Mouse (Mus musculus): ENCODE measurements at regions not wholly inside any gene's neighbourhood (a gene's known extent, or its start where the extent isn't known, plus 50 kb on each side); places are given as distances from the start of the nearest gene placed in this dataset.

- H3K9me3 ChIP-seq (ENCODE audit: control insufficient read depth, low read length) = no peaks in the 10 kb centered on the region
- DNase-seq (ENCODE audit: low spot score) (no peak), ATAC-seq (ENCODE audit: low FRiP score, low TSS enrichment) (no peak)
- no peak overlapping the region for H3K27ac ChIP-seq (replicated peaks)
- TF ChIP-seq EP300 (optimal IDR thresholded peaks at IDR 0.05) (no peak), CTCF (IDR thresholded peaks at IDR 0.05; ENCODE audit: low read depth) (no peak)
- H3K4me2 ChIP-seq (replicated peaks; ENCODE audit: low read depth) = no peak overlapping the region
- H3K4me3 ChIP-seq (ENCODE audit: low read depth, low read length) = no peak overlapping the region
- H3K27me3 ChIP-seq (ENCODE audit: control insufficient read depth, insufficient read depth, low read length) = no peaks in the 10 kb centered on the region
- H3K36me3 ChIP-seq (ENCODE audit: control insufficient read depth, insufficient read depth, low read length) = no peaks in the 10 kb centered on the region
- H3K4me1 ChIP-seq (replicated peaks; ENCODE audit: control insufficient read depth, insufficient read depth) = no peaks in the 10 kb centered on the region
- 55% methylated on average over 3 of the region's 3 CpGs for WGBS
- H3K9ac ChIP-seq (ENCODE audit: low read length) = no peak overlapping the region
These were observed 118.0 kb upstream of the Peli1 start for GRCm38 (mm10) chr11:20973141-20973540.

- no peak overlapping the region for H3K27ac ChIP-seq (replicated peaks)
- ATAC-seq (ENCODE audit: low FRiP score, low TSS enrichment) (no peak), DNase-seq (ENCODE audit: low spot score) (no peak)
- no peak overlapping the region for H3K4me2 ChIP-seq (replicated peaks; ENCODE audit: low read depth)
- TF ChIP-seq EP300 (optimal IDR thresholded peaks at IDR 0.05) (no peak), CTCF (IDR thresholded peaks at IDR 0.05; ENCODE audit: low read depth) (no peak)
- H3K27me3 ChIP-seq (ENCODE audit: control insufficient read depth, insufficient read depth, low read length) = no peaks in the 10 kb centered on the region
- H3K9ac ChIP-seq (ENCODE audit: low read length) = no peak overlapping the region
- H3K4me1 ChIP-seq (replicated peaks; ENCODE audit: control insufficient read depth, insufficient read depth) = no peaks in the 10 kb centered on the region
- H3K4me3 ChIP-seq (ENCODE audit: low read depth, low read length) = no peak overlapping the region
- no peaks in the 10 kb centered on the region for H3K36me3 ChIP-seq (ENCODE audit: control insufficient read depth, insufficient read depth, low read length)
- 75% methylated on average over 2 of the region's 2 CpGs for WGBS
- no peaks in the 10 kb centered on the region for H3K9me3 ChIP-seq (ENCODE audit: control insufficient read depth, low read length)
These were observed 109.5 kb upstream of the Peli1 start for GRCm38 (mm10) chr11:20981588-20981987.

GRCm38 (mm10) chr11:20982010-20982409 lies 109.1 kb upstream of the Peli1 start:
- no peak for DNase-seq (ENCODE audit: low spot score)
- 65% methylated on average over 1 of the region's 1 CpGs for WGBS

GRCm38 (mm10) chr11:20982500-20982899 lies 108.6 kb upstream of the Peli1 start:
- Histone ChIP-seq H3K9ac (ENCODE audit: low read length) (no peak overlapping the region), H3K4me1 (replicated peaks; ENCODE audit: control insufficient read depth, insufficient read depth) (no peaks in the 10 kb centered on the region), H3K9me3 (ENCODE audit: control insufficient read depth, low read length) (no peaks in the 10 kb centered on the region), H3K4me3 (ENCODE audit: low read depth, low read length) (no peak overlapping the region), H3K27ac (replicated peaks) (no peak overlapping the region), H3K4me2 (replicated peaks; ENCODE audit: low read depth) (no peak overlapping the region), H3K27me3 (ENCODE audit: control insufficient read depth, insufficient read depth, low read length) (no peaks in the 10 kb centered on the region), H3K36me3 (ENCODE audit: control insufficient read depth, insufficient read depth, low read length) (no peaks in the 10 kb centered on the region)
- DNase-seq (ENCODE audit: low spot score) (no peak), ATAC-seq (ENCODE audit: low FRiP score, low TSS enrichment) (no peak)
- TF ChIP-seq EP300 (optimal IDR thresholded peaks at IDR 0.05) (no peak), CTCF (IDR thresholded peaks at IDR 0.05; ENCODE audit: low read depth) (no peak)
- WGBS = 45% methylated on average over 6 of the region's 6 CpGs

More at GRCm38 (mm10) chr11:20982010-20982409, 109.1 kb upstream of the Peli1 start:
- H3K4me1 ChIP-seq (replicated peaks; ENCODE audit: control insufficient read depth, insufficient read depth) = no peaks in the 10 kb centered on the region
- no peaks in the 10 kb centered on the region for H3K9me3 ChIP-seq (ENCODE audit: control insufficient read depth, low read length)
- TF ChIP-seq CTCF (IDR thresholded peaks at IDR 0.05; ENCODE audit: low read depth) = no peak
- no peak for TF ChIP-seq EP300 (optimal IDR thresholded peaks at IDR 0.05)
- no peak for ATAC-seq (ENCODE audit: low FRiP score, low TSS enrichment)
- no peak overlapping the region for H3K27ac ChIP-seq (replicated peaks)
- H3K4me3 ChIP-seq (ENCODE audit: low read depth, low read length) = no peak overlapping the region
- no peak overlapping the region for H3K4me2 ChIP-seq (replicated peaks; ENCODE audit: low read depth)
- no peaks in the 10 kb centered on the region for H3K27me3 ChIP-seq (ENCODE audit: control insufficient read depth, insufficient read depth, low read length)
- no peaks in the 10 kb centered on the region for H3K36me3 ChIP-seq (ENCODE audit: control insufficient read depth, insufficient read depth, low read length)
- H3K9ac ChIP-seq (ENCODE audit: low read length) = no peak overlapping the region

GRCm38 (mm10) chr11:20985069-20985759 lies 105.9 kb upstream of the Peli1 start:
- ATAC-seq (ENCODE audit: low FRiP score, low TSS enrichment) (no peak), DNase-seq (ENCODE audit: low spot score) (no peak)
- H3K27me3 ChIP-seq (ENCODE audit: control insufficient read depth, insufficient read depth, low read length) = no peaks in the 10 kb centered on the region
- H3K4me3 ChIP-seq (ENCODE audit: low read depth, low read length) = no peak overlapping the region
- H3K27ac ChIP-seq (replicated peaks) = no peak overlapping the region
- no peak overlapping the region for H3K9ac ChIP-seq (ENCODE audit: low read length)
- WGBS = 37% methylated on average over 6 of the region's 6 CpGs
- no peaks in the 10 kb centered on the region for H3K9me3 ChIP-seq (ENCODE audit: control insufficient read depth, low read length)
- no peaks in the 10 kb centered on the region for H3K4me1 ChIP-seq (replicated peaks; ENCODE audit: control insufficient read depth, insufficient read depth)
- H3K36me3 ChIP-seq (ENCODE audit: control insufficient read depth, insufficient read depth, low read length) = no peaks in the 10 kb centered on the region
- no peak for TF ChIP-seq EP300 (optimal IDR thresholded peaks at IDR 0.05)
- TF ChIP-seq CTCF (IDR thresholded peaks at IDR 0.05; ENCODE audit: low read depth) = no peak
- H3K4me2 ChIP-seq (replicated peaks; ENCODE audit: low read depth) = no peak overlapping the region

GRCm38 (mm10) chr11:20985771-20986170 lies 105.3 kb upstream of the Peli1 start:
- Histone ChIP-seq H3K4me3 (ENCODE audit: low read depth, low read length) (no peak overlapping the region), H3K27ac (replicated peaks) (no peak overlapping the region), H3K4me2 (replicated peaks; ENCODE audit: low read depth) (no peak overlapping the region), H3K4me1 (replicated peaks; ENCODE audit: control insufficient read depth, insufficient read depth) (no peaks in the 10 kb centered on the region), H3K9ac (ENCODE audit: low read length) (no peak overlapping the region), H3K36me3 (ENCODE audit: control insufficient read depth, insufficient read depth, low read length) (no peaks in the 10 kb centered on the region), H3K9me3 (ENCODE audit: control insufficient read depth, low read length) (no peaks in the 10 kb centered on the region), H3K27me3 (ENCODE audit: control insufficient read depth, insufficient read depth, low read length) (no peaks in the 10 kb centered on the region)
- DNase-seq (ENCODE audit: low spot score) (no peak), ATAC-seq (ENCODE audit: low FRiP score, low TSS enrichment) (no peak)
- no peak for TF ChIP-seq CTCF (IDR thresholded peaks at IDR 0.05; ENCODE audit: low read depth)
- TF ChIP-seq EP300 (optimal IDR thresholded peaks at IDR 0.05) = no peak
- WGBS = 41% methylated on average over 4 of the region's 4 CpGs
